Mouse (Mus musculus): ENCODE results near the gene Dtd1. TPM values are rescaled to one million over a fixed set of nuclear protein-coding genes. Genes with fewer than 3 reads are reported as not detected.
"Not testable (repeated sequence)": the region's sequence is repeated elsewhere in the genome, so short reads cannot be mapped to it uniquely, and the experiment has no call there.

Gene Dtd1
- polyA plus RNA-seq, 1 experiment from 2014 or later = 34.6 TPM

DNA sequence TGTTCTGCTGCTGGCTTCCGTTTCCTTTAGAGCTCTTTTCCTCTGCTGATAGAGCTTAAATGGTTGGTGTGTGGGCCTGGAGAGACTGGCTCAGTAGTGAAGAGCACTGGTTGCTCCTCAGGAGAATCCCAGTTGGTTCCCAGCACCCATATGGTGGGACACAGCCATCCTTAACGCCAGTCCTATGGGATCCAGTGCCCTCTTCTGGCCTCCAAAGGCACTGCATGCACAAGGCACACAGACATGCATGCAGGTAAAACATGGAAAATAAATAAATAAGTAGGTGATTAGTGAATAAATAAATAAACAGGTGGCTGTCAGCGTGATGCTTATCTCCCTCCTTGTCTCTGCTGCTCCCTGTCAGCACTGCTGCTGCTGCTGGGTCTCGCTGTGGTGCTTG lies 11.0 kb upstream of the Dtd1 start:
- Histone ChIP-seq H3K27me3 (ENCODE audit: control insufficient read depth, insufficient read depth, low read length) (no peaks in the 10 kb centered on the region), H3K4me3 (ENCODE audit: low read depth, low read length) (no peak overlapping the region), H3K36me3 (ENCODE audit: control insufficient read depth, insufficient read depth, low read length) (peaks cover 35% of the 10 kb centered on the region), H3K4me1 (replicated peaks; ENCODE audit: control insufficient read depth, insufficient read depth) (no peaks in the 10 kb centered on the region), H3K27ac (replicated peaks) (no peak overlapping the region), H3K9me3 (ENCODE audit: control insufficient read depth, low read length) (no peaks in the 10 kb centered on the region), H3K9ac (ENCODE audit: low read length) (no peak overlapping the region), H3K4me2 (replicated peaks; ENCODE audit: low read depth) (no peak overlapping the region)
- WGBS = 81% methylated on average over 4 of the region's 4 CpGs
- ATAC-seq (ENCODE audit: low FRiP score, low TSS enrichment) = no peak
- DNase-seq (ENCODE audit: low spot score) = no peak
- TF ChIP-seq EP300 (optimal IDR thresholded peaks at IDR 0.05) (no peak), CTCF (IDR thresholded peaks at IDR 0.05; ENCODE audit: low read depth) (peak; percentile 60)

DNA sequence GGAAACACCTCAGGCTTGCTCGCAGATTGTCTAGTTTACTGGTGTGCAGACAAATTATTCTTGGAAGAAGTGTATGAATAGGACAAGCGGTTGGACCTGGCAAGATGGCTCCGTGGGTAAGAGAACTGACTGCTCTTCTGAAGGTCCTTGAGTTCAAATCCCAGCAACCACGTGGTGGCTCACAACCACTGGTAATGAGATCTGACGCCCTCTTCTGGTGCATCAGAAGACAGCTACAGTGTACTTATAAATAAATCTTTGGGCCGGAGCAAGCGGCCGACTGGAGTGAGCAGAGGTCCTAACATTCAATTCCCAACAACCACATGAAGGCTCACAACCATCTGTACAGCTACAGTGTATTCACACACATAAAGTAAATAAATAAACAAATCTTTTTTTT lies 6.7 kb upstream of the Dtd1 start:
- not testable (repeated sequence) for H3K27me3 ChIP-seq (ENCODE audit: control insufficient read depth, insufficient read depth, low read length); H3K4me2 ChIP-seq (replicated peaks; ENCODE audit: low read depth); H3K4me1 ChIP-seq (replicated peaks; ENCODE audit: control insufficient read depth, insufficient read depth); H3K9ac ChIP-seq (ENCODE audit: low read length); H3K9me3 ChIP-seq (ENCODE audit: control insufficient read depth, low read length); H3K4me3 ChIP-seq (ENCODE audit: low read depth, low read length); H3K36me3 ChIP-seq (ENCODE audit: control insufficient read depth, insufficient read depth, low read length); ATAC-seq (ENCODE audit: low FRiP score, low TSS enrichment); DNase-seq (ENCODE audit: low spot score); H3K27ac ChIP-seq (replicated peaks)
- 67% methylated on average over 8 of the region's 8 CpGs for WGBS
- peak; percentile 26 for TF ChIP-seq CTCF (IDR thresholded peaks at IDR 0.05; ENCODE audit: low read depth)

- WGBS = under 1% methylated on average over 31 of the region's 31 CpGs
- DNase-seq (ENCODE audit: low spot score) = peak; percentile 79
- Histone ChIP-seq H3K9me3 (ENCODE audit: control insufficient read depth, low read length) (no peaks in the 10 kb centered on the region), H3K36me3 (ENCODE audit: control insufficient read depth, insufficient read depth, low read length) (no peaks in the 10 kb centered on the region), H3K4me1 (replicated peaks; ENCODE audit: control insufficient read depth, insufficient read depth) (no peaks in the 10 kb centered on the region), H3K27me3 (ENCODE audit: control insufficient read depth, insufficient read depth, low read length) (no peaks in the 10 kb centered on the region), H3K4me2 (replicated peaks; ENCODE audit: low read depth) (peak within 1 kb of the TSS; percentile 73), H3K9ac (ENCODE audit: low read length) (peak within 1 kb of the TSS; percentile 68), H3K27ac (replicated peaks) (0 out of 2 replicates have a peak within 1 kb of the TSS, but pooled peaks have one; percentile 53), H3K4me3 (ENCODE audit: low read depth, low read length) (peak within 1 kb of the TSS; percentile 66)
- no peak for TF ChIP-seq EP300 (optimal IDR thresholded peaks at IDR 0.05)
- ATAC-seq (ENCODE audit: low FRiP score, low TSS enrichment) = peak; percentile 97
These were observed 5.6 kb upstream of the Dtd1 start, which contains the start of gene Smim26 for GRCm38 (mm10) chr2:144593951-144594651. Smim26 (plus strand) TSS chr2:144594054.

GRCm38 (mm10) chr2:144598006-144598405 lies 1.7 kb upstream of the Dtd1 start:
- H3K4me1 ChIP-seq (replicated peaks; ENCODE audit: control insufficient read depth, insufficient read depth) = no peaks in the 10 kb centered on the region
- H3K4me2 ChIP-seq (replicated peaks; ENCODE audit: low read depth) = no peak overlapping the region
- H3K4me3 ChIP-seq (ENCODE audit: low read depth, low read length) = no peak overlapping the region
- H3K36me3 ChIP-seq (ENCODE audit: control insufficient read depth, insufficient read depth, low read length) = no peaks in the 10 kb centered on the region
- no peaks in the 10 kb centered on the region for H3K27me3 ChIP-seq (ENCODE audit: control insufficient read depth, insufficient read depth, low read length)
- no peak overlapping the region for H3K9ac ChIP-seq (ENCODE audit: low read length)
- TF ChIP-seq CTCF (IDR thresholded peaks at IDR 0.05; ENCODE audit: low read depth) (no peak), EP300 (optimal IDR thresholded peaks at IDR 0.05) (no peak)
- 73% methylated on average over 2 of the region's 2 CpGs for WGBS
- ATAC-seq (ENCODE audit: low FRiP score, low TSS enrichment) (no peak), DNase-seq (ENCODE audit: low spot score) (no peak)
- H3K9me3 ChIP-seq (ENCODE audit: control insufficient read depth, low read length) = no peaks in the 10 kb centered on the region
- H3K27ac ChIP-seq (replicated peaks) = no peak overlapping the region

DNA sequence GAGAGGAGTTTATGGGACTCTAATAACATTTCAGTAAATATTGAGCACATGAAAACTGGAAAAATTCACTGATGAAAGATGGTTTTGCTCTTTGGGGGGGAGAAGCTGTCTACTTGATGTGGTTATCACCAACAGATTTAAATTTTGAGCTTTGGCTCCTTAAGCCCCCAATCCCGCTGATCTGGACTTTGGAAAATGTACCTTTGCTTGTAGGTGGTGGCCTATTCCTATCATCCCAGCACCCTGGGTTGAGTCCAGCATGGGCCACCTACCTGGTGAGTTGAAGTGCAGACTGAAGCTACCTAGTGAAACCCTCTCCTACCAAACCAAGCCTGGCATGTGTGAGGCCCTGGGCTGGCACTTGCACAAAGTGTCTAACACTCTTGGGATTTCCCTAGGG lies 1.9 kb downstream of the Dtd1 start:
- no peaks in the 10 kb centered on the region for H3K4me1 ChIP-seq (replicated peaks; ENCODE audit: control insufficient read depth, insufficient read depth)
- H3K9me3 ChIP-seq (ENCODE audit: control insufficient read depth, low read length) = no peaks in the 10 kb centered on the region
- ATAC-seq (ENCODE audit: low FRiP score, low TSS enrichment) (no peak), DNase-seq (ENCODE audit: low spot score) (no peak)
- H3K27ac ChIP-seq (replicated peaks) = no peak overlapping the region
- WGBS = 94% methylated on average over 1 of the region's 1 CpGs
- no peak overlapping the region for H3K4me2 ChIP-seq (replicated peaks; ENCODE audit: low read depth)
- H3K4me3 ChIP-seq (ENCODE audit: low read depth, low read length) = no peak overlapping the region
- no peak overlapping the region for H3K9ac ChIP-seq (ENCODE audit: low read length)
- no peaks in the 10 kb centered on the region for H3K36me3 ChIP-seq (ENCODE audit: control insufficient read depth, insufficient read depth, low read length)
- no peaks in the 10 kb centered on the region for H3K27me3 ChIP-seq (ENCODE audit: control insufficient read depth, insufficient read depth, low read length)
- TF ChIP-seq CTCF (IDR thresholded peaks at IDR 0.05; ENCODE audit: low read depth) (no peak), EP300 (optimal IDR thresholded peaks at IDR 0.05) (no peak)

DNA sequence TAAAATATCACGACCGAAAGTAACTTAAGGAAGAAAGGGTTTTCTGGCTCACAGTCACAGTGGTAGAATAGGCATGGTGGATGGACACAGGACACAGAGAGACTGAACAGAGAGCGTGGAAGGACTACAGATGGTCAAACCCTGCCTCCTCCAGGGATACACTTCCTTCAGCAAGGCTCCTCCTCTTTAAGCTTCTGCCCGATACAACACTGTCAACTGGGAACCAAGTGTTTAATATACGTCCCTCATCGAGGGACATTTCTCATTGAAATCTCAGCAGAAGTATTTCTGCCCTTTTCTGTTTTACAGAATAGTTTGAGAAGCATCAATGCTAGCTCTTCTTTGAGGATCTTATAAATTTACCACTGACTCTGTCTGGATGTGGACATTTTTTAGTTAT lies 14.3 kb downstream of the Dtd1 start:
- Histone ChIP-seq H3K9me3 (ENCODE audit: control insufficient read depth, low read length) (no peaks in the 10 kb centered on the region), H3K4me2 (replicated peaks; ENCODE audit: low read depth) (no peak overlapping the region), H3K27me3 (ENCODE audit: control insufficient read depth, insufficient read depth, low read length) (no peaks in the 10 kb centered on the region), H3K27ac (replicated peaks) (no peak overlapping the region), H3K9ac (ENCODE audit: low read length) (no peak overlapping the region), H3K4me3 (ENCODE audit: low read depth, low read length) (no peak overlapping the region), H3K36me3 (ENCODE audit: control insufficient read depth, insufficient read depth, low read length) (no peaks in the 10 kb centered on the region), H3K4me1 (replicated peaks; ENCODE audit: control insufficient read depth, insufficient read depth) (no peaks in the 10 kb centered on the region)
- ATAC-seq (ENCODE audit: low FRiP score, low TSS enrichment) (no peak), DNase-seq (ENCODE audit: low spot score) (no peak)
- WGBS = 87% methylated on average over 6 of the region's 6 CpGs
- TF ChIP-seq EP300 (optimal IDR thresholded peaks at IDR 0.05) (no peak), CTCF (IDR thresholded peaks at IDR 0.05; ENCODE audit: low read depth) (no peak)
